Mouse (Mus musculus): ENCODE data around the gene Ptpn22.
A peak's percentile ranks its signal among the peaks of the same experiment; 100 is the strongest.

Ptpn22 gene

GRCm38 (mm10) chr3:103857977-103858563 lies 1.5 kb upstream of the Ptpn22 start:
- DNase-seq (ENCODE audit: low read depth): no peak

GRCm38 (mm10) chr3:103859851-103860391 lies 326 bp downstream of the Ptpn22 start:
- peak; percentile 61 for DNase-seq (ENCODE audit: low read depth)

- DNase-seq (ENCODE audit: low read depth): no peak
These were observed 3.2 kb downstream of the Ptpn22 start for GRCm38 (mm10) chr3:103862721-103863220.

- DNase-seq (ENCODE audit: low read depth): no peak
These were observed 4.6 kb downstream of the Ptpn22 start for GRCm38 (mm10) chr3:103864200-103864599.

- no peak for DNase-seq (ENCODE audit: low read depth)
These were observed 7.9 kb downstream of the Ptpn22 start for GRCm38 (mm10) chr3:103867424-103867971.

GRCm38 (mm10) chr3:103868008-103868407 lies 8.4 kb downstream of the Ptpn22 start:
- DNase-seq (ENCODE audit: low read depth): no peak

GRCm38 (mm10) chr3:103872663-103873098 lies 13.1 kb downstream of the Ptpn22 start:
- peak; percentile 24 for DNase-seq (ENCODE audit: low read depth)

GRCm38 (mm10) chr3:103874329-103874728 lies 14.7 kb downstream of the Ptpn22 start:
- no peak for DNase-seq (ENCODE audit: low read depth)

- DNase-seq (ENCODE audit: low read depth): no peak
These were observed 26.4 kb downstream of the Ptpn22 start for GRCm38 (mm10) chr3:103885946-103886345.

- DNase-seq (ENCODE audit: low read depth): peak; percentile 50
These were observed 28.0 kb downstream of the Ptpn22 start for GRCm38 (mm10) chr3:103887581-103887980.

- DNase-seq (ENCODE audit: low read depth): no peak
These were observed 33.8 kb downstream of the Ptpn22 start for GRCm38 (mm10) chr3:103893374-103893773.

- DNase-seq (ENCODE audit: low read depth): peak; percentile 41
These were observed 45.1 kb downstream of the Ptpn22 start for GRCm38 (mm10) chr3:103904705-103905104.

- no peak for DNase-seq (ENCODE audit: low read depth)
These were observed 47.9 kb downstream of the Ptpn22 start for GRCm38 (mm10) chr3:103907335-103908030.

- no peak for DNase-seq (ENCODE audit: low read depth)
These were observed 49.2 kb downstream of the Ptpn22 start for GRCm38 (mm10) chr3:103908781-103909180.

- DNase-seq (ENCODE audit: low read depth): peak; percentile 32
These were observed 53.9 kb downstream of the Ptpn22 start for GRCm38 (mm10) chr3:103913451-103913961.

GRCm38 (mm10) chr3:103914010-103914669 lies 54.5 kb downstream of the Ptpn22 start, which contains the start of gene Rsbn1:
Rsbn1 (plus strand) TSS chr3:103914120.
- peak; percentile 96 for DNase-seq (ENCODE audit: low read depth)

GRCm38 (mm10) chr3:103914732-103915508 lies 55.3 kb downstream of the Ptpn22 start:
- DNase-seq (ENCODE audit: low read depth): no peak

- no peak for DNase-seq (ENCODE audit: low read depth)
These were observed 55.9 kb downstream of the Ptpn22 start for GRCm38 (mm10) chr3:103915509-103915896.

GRCm38 (mm10) chr3:103916205-103916838 lies 56.7 kb downstream of the Ptpn22 start:
- peak; percentile 50 for DNase-seq (ENCODE audit: low read depth)

- DNase-seq (ENCODE audit: low read depth): no peak
These were observed 57.2 kb downstream of the Ptpn22 start for GRCm38 (mm10) chr3:103916839-103917237.

GRCm38 (mm10) chr3:103920094-103920493 lies 60.5 kb downstream of the Ptpn22 start:
- no peak for DNase-seq (ENCODE audit: low read depth)

Data from c-Kit-positive CD71-negative TER-119-negative erythroid progenitor cells, embryonic 14.5 days (primary cell).